Comparison of ENCODE assay signal across 28 mouse cellular contexts in the genomic region with DNA sequence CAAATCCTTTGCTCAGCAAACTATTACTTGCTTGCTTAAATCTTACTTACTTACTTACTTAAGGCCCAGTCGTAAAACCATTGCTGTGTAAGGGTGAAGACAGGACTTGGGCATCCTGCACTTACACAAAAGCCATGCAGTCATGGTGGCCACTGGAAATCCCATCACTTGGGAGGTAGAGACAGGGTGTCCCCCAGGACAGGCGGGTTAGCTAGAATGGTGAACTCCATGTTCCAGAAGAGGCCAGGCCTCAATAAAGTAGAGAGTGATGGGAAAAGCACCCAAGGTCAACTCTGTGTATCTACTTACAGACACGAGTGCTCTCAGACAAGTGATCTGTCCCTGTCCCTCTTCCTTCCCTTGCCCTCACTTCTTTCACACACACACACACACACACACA.
"Had no signal": no experiment of that assay in that cellular context is flagged by ENCODE, and none has a peak within 500 bp of the region (broad histone marks: within the 10 kb centered on the region; RNA-seq: fewer than 3 reads in every experiment).

No protein-coding gene starts in this region.

- ATAC-seq: forebrain, embryonic 13.5 days; forebrain, embryonic 14.5 days; forebrain, embryonic 15.5 days; forebrain, embryonic 16.5 days; forebrain, postnatal 0 days had no signal

- H3K9me3 ChIP-seq: embryonic facial prominence, embryonic 10.5 days; embryonic facial prominence, embryonic 12.5 days; embryonic facial prominence, embryonic 13.5 days; embryonic facial prominence, embryonic 15.5 days; forebrain, embryonic 10.5 days; forebrain, embryonic 12.5 days; forebrain, embryonic 13.5 days; forebrain, embryonic 15.5 days had no signal

- H3K27ac ChIP-seq: embryonic facial prominence, embryonic 10.5 days; embryonic facial prominence, embryonic 12.5 days; embryonic facial prominence, embryonic 13.5 days; embryonic facial prominence, embryonic 15.5 days; forebrain, embryonic 10.5 days; forebrain, embryonic 12.5 days; forebrain, embryonic 13.5 days; forebrain, embryonic 15.5 days; gastrocnemius, adult 2 months; heart, adult 2 months had no signal

- H3K4me1 ChIP-seq: forebrain, embryonic 13.5 days; forebrain, embryonic 15.5 days had no signal

- DNase-seq: cerebellum, adult 2 months; cerebellum, adult 8-10 months; cerebellum, adult 9-10 months; cerebellum, adult 9-11 months; cerebellum, postnatal 10 days; cerebellum, postnatal 14 days; cerebellum, postnatal 25 days; cerebellum, postnatal 36 days; embryo, embryonic 11 days; forebrain, postnatal 0 days; gastrocnemius, adult 2 months; gastrocnemius, postnatal 10 days; gastrocnemius, postnatal 14 days; gastrocnemius, postnatal 25 days; gastrocnemius, postnatal 36 days; heart, adult 18-20 months; heart, adult 2 months had no signal

- H3K4me2 ChIP-seq: embryonic facial prominence, embryonic 12.5 days; embryonic facial prominence, embryonic 13.5 days; embryonic facial prominence, embryonic 15.5 days; forebrain, embryonic 12.5 days; forebrain, embryonic 13.5 days; forebrain, embryonic 15.5 days had no signal

- H3K27me3 ChIP-seq: embryonic facial prominence, embryonic 12.5 days; embryonic facial prominence, embryonic 13.5 days; embryonic facial prominence, embryonic 15.5 days; forebrain, embryonic 13.5 days; forebrain, embryonic 15.5 days had no signal

- H3K36me3 ChIP-seq: embryonic facial prominence, embryonic 10.5 days; embryonic facial prominence, embryonic 12.5 days; embryonic facial prominence, embryonic 13.5 days; embryonic facial prominence, embryonic 15.5 days; forebrain, embryonic 10.5 days; forebrain, embryonic 12.5 days; forebrain, embryonic 15.5 days had no signal

- H3K4me3 ChIP-seq: embryonic facial prominence, embryonic 10.5 days; embryonic facial prominence, embryonic 12.5 days; embryonic facial prominence, embryonic 13.5 days; embryonic facial prominence, embryonic 15.5 days; erythroblast, embryonic 14.5 days; forebrain, embryonic 10.5 days; forebrain, embryonic 12.5 days; forebrain, embryonic 13.5 days; forebrain, embryonic 15.5 days; gastrocnemius, adult 2 months; heart, adult 2 months had no signal

- H3K9ac ChIP-seq: embryonic facial prominence, embryonic 12.5 days; embryonic facial prominence, embryonic 13.5 days; embryonic facial prominence, embryonic 15.5 days; forebrain, embryonic 12.5 days; forebrain, embryonic 13.5 days; forebrain, embryonic 15.5 days; forebrain, postnatal 0 days had no signal
